Mouse (Mus musculus) ES-E14 (cell line): ENCODE results near the gene Slc15a1. TPM values are rescaled to one million over a fixed set of nuclear protein-coding genes. Genes with fewer than 3 reads are reported as not detected.

Experiments
- DNase-seq: peaks from one replicate; pipeline ENCODE4 v3.0.0-alpha.2; 2013; ENCODE audit warnings: low read depth, low spot score
- H3K27ac ChIP-seq: 2 replicates; pipeline ENCODE4 v1.5.1; 2012; ENCODE audit warnings: low read depth, mild to moderate bottlenecking, low read length, moderate library complexity, mixed read lengths; ENCODE audit not compliant: poor library complexity, insufficient read depth, severe bottlenecking
- H3K36me3 ChIP-seq: 2 replicates; pipeline ENCODE4 v1.6.1; 2012; ENCODE audit warnings: mild to moderate bottlenecking, low read length, moderate library complexity, mixed read lengths; ENCODE audit not compliant: control insufficient read depth, poor library complexity, insufficient read depth, severe bottlenecking
- H3K4me1 ChIP-seq, 2 experiments: fragments of 150-350 bp in 1 of 2; sonication (generic) in 1 of 2; 2 replicates each; pipeline ENCODE4 v1.6.1; 2012; ENCODE audit warnings: low read length in 2 of 2, mild to moderate bottlenecking in 1 of 2, mixed read lengths in 1 of 2; ENCODE audit not compliant: control insufficient read depth in 2 of 2, insufficient read depth in 2 of 2, poor library complexity in 1 of 2
- H3K4me3 ChIP-seq, 2 experiments: fragments of 150-350 bp in 1 of 2; sonication (generic) in 1 of 2; 2 replicates each; pipeline ENCODE4 v1.5.1; 2012; ENCODE audit warnings: low read length in 2 of 2, low read depth in 1 of 2, mild to moderate bottlenecking in 1 of 2, mixed read lengths in 1 of 2; ENCODE audit not compliant: insufficient read depth in 1 of 2, poor library complexity in 1 of 2, severe bottlenecking in 1 of 2
- H3K9ac ChIP-seq: 2 replicates; pipeline ENCODE4 v1.6.1; 2012; ENCODE audit warnings: low read depth, mild to moderate bottlenecking, low read length, mixed read lengths; ENCODE audit not compliant: poor library complexity, insufficient read depth, severe bottlenecking
- H3K9me3 ChIP-seq: fragments of 150-350 bp; sonication (generic); 2 replicates; pipeline ENCODE4 v1.6.1; 2012; ENCODE audit warnings: low read depth, mild to moderate bottlenecking, low read length; ENCODE audit not compliant: control insufficient read depth, insufficient read depth
- CHD2 ChIP-seq: IDR thresholded peaks from 2 replicates; pipeline ENCODE4 v1.6.1; 2014; ENCODE audit warnings: mild to moderate bottlenecking, low read depth, low read length, inconsistent platforms
- HCFC1 ChIP-seq: IDR thresholded peaks from 2 replicates; pipeline ENCODE4 v1.6.1; 2012; ENCODE audit warnings: low read length, inconsistent platforms, borderline replicate concordance; ENCODE audit not compliant: insufficient read depth
- MAFK ChIP-seq: IDR thresholded peaks from 2 replicates; pipeline ENCODE4 v1.6.1; 2014; ENCODE audit warnings: mild to moderate bottlenecking, low read depth, low read length, inconsistent platforms; ENCODE audit not compliant: insufficient read depth
- ZC3H11A ChIP-seq: IDR thresholded peaks from 2 replicates; pipeline ENCODE4 v1.6.1; 2012; ENCODE audit warnings: low read depth, mild to moderate bottlenecking, inconsistent platforms, low read length, borderline replicate concordance
- ZNF384 ChIP-seq: IDR thresholded peaks from 2 replicates; pipeline ENCODE4 v1.6.1; 2012; ENCODE audit warnings: low read depth, low read length, inconsistent platforms
- in situ Hi-C, 2 experiments: fragments of 600-800 bp; cut with MboI; formaldehyde crosslinking; loops; one replicate each; pipeline ENCODE4 v1.15.1; 2025; ENCODE audit warnings: low sequenced_read_pairs in 2 of 2, inconsistent platforms in 1 of 2; ENCODE audit not compliant: unreplicated experiment in 2 of 2
- total RNA-seq: library from RNA; depleted of rRNA; stranded (reverse); fragments of 300-350 nt; gene quantifications from 2 replicates; pipeline ENCODE4 v1.2.3, GENCODE M21; 2012

Slc15a1 gene
- total RNA-seq, 1 experiment: 4.6 TPM

- Histone ChIP-seq H3K4me1 (no peaks in the 10 kb centered on the region), H3K9ac (no peak overlapping the region), H3K9me3 (peaks cover 2% of the 10 kb centered on the region; the same call in 1 of the 2 replicates), H3K4me3 (no peak overlapping the region), H3K27ac (no peak overlapping the region), H3K36me3 (no peaks in the 10 kb centered on the region)
- no peak for DNase-seq
- in situ Hi-C loops: no loop called here
- TF ChIP-seq HCFC1 (no peak), CHD2 (no peak), ZC3H11A (no peak), MAFK (no peak), ZNF384 (no peak)
These were observed 11.8 kb upstream of the Slc15a1 start for GRCm38 (mm10) chr14:121516881-121517280.

- H3K4me3 ChIP-seq: no peak overlapping the region
- in situ Hi-C loops: no loop called here
- TF ChIP-seq MAFK (no peak), HCFC1 (no peak), ZNF384 (no peak), ZC3H11A (no peak), CHD2 (no peak)
These were observed 3.9 kb upstream of the Slc15a1 start for GRCm38 (mm10) chr14:121508929-121509328.

GRCm38 (mm10) chr14:121506336-121506735 lies 1.3 kb upstream of the Slc15a1 start:
- H3K4me1 ChIP-seq: peaks cover 7 to 17% of the 10 kb centered on the region in 2 experiments; a peak in 3 of 4 replicates
- peaks cover 2% of the 10 kb centered on the region; the same call in 1 of the 2 replicates for H3K9me3 ChIP-seq
- H3K4me3 ChIP-seq: peak overlapping the region in 1 of 2 experiments; percentile 10; a peak in 1 of 4 replicates
- TF ChIP-seq ZNF384 (no peak), CHD2 (peak; percentile 63)
- peak overlapping the region; percentile 90 for H3K27ac ChIP-seq
- in situ Hi-C loops: no loop called here
- peak; percentile 98 for DNase-seq
- H3K36me3 ChIP-seq: no peaks in the 10 kb centered on the region
- H3K9ac ChIP-seq: no peak overlapping the region

More at GRCm38 (mm10) chr14:121508929-121509328, 3.9 kb upstream of the Slc15a1 start:
- Histone ChIP-seq H3K36me3 (no peaks in the 10 kb centered on the region), H3K9me3 (peaks cover 2% of the 10 kb centered on the region; the same call in 1 of the 2 replicates), H3K9ac (no peak overlapping the region), H3K27ac (no peak overlapping the region), H3K4me1 (peaks cover under 1 to 17% of the 10 kb centered on the region in 2 experiments; a peak in 2 of 4 replicates)
- DNase-seq: no peak

- Histone ChIP-seq H3K36me3 (no peaks in the 10 kb centered on the region), H3K4me1 (peaks cover 7 to 17% of the 10 kb centered on the region in 2 experiments; a peak in 3 of 4 replicates), H3K9me3 (peaks cover 2% of the 10 kb centered on the region; the same call in 1 of the 2 replicates), H3K9ac (peak overlapping the region; percentile 63), H3K27ac (peak overlapping the region; percentile 90), H3K4me3 (peak overlapping the region; percentile 43 to 66)
- in situ Hi-C loops: no loop called here
- TF ChIP-seq ZNF384: no peak
- TF ChIP-seq ZC3H11A: no peak
- no peak for TF ChIP-seq MAFK
- no peak for TF ChIP-seq CHD2
- TF ChIP-seq HCFC1: no peak
- no peak for DNase-seq
These were observed 421 bp upstream of the Slc15a1 start for GRCm38 (mm10) chr14:121505485-121505860.

- Histone ChIP-seq H3K36me3 (no peaks in the 10 kb centered on the region), H3K4me1 (peaks cover 7% of the 10 kb centered on the region in 2 experiments; a peak in 3 of 4 replicates), H3K4me3 (no peak overlapping the region), H3K27ac (no peak overlapping the region), H3K9ac (no peak overlapping the region), H3K9me3 (no peaks in the 10 kb centered on the region)
- in situ Hi-C loops: no loop called here
- TF ChIP-seq ZNF384 (no peak), CHD2 (no peak), ZC3H11A (no peak), HCFC1 (no peak)
- DNase-seq: no peak
These were observed 4.5 kb downstream of the Slc15a1 start for GRCm38 (mm10) chr14:121500577-121500976.
